Mouse (Mus musculus) cerebellum, adult 2 months (tissue): ENCODE measurements around the gene Siglecf.

Source experiments
- CTCF ChIP-seq: fragments of 200-500 bp; IDR thresholded peaks from 2 replicates; pipeline ENCODE4 v1.5.1; 2011; ENCODE audit warnings: low read depth, mild to moderate bottlenecking, control low read depth, low read length, moderate library complexity, borderline replicate concordance; ENCODE audit not compliant: insufficient read depth
- POLR2A ChIP-seq: fragments of 200-500 bp; IDR thresholded peaks from 2 replicates; pipeline ENCODE4 v1.6.1; 2011; ENCODE audit warnings: low read length, control low read depth, borderline replicate concordance; ENCODE audit not compliant: insufficient read depth

DNA sequence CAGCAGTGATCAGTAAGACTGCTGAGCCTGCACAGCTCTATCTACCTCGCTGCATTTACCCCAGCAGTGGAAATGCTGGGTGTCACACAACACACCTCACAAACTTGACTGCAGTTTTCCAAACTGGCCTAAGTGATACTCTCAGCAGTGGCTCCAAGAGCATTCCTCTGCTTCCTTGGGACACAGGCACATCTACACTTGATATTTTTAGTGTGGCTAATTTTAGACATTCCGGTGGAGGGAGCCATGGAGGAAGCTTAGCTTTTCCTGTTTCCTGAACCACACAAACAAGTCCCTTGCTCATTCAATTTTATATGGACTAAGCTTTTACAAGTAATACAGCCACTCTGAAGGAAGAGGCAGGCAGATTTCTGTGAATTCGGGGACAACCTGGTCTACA lies 45.9 kb upstream of the Siglecf start:
- no peak for TF ChIP-seq CTCF
- TF ChIP-seq POLR2A, result no peak
